Mouse (Mus musculus): ENCODE data around the gene Rnf8. TPM values are rescaled to one million over a fixed set of nuclear protein-coding genes. Genes with fewer than 3 reads are reported as not detected.

Rnf8 gene
- polyA plus RNA-seq, 1 experiment from 2014 or later, result 66.0 TPM

GRCm38 (mm10) chr17:29660762-29661391 lies 46.3 kb downstream of the Rnf8 start:
- ATAC-seq (ENCODE audit: low read depth) (peak; percentile 66), DNase-seq (ENCODE audit: low spot score) (no peak)
- peak overlapping the region; percentile 96 for H3K9ac ChIP-seq (ENCODE audit: low read depth, low read length)
- H3K27ac ChIP-seq (replicated peaks; ENCODE audit: low read depth, low read length), result peak overlapping the region; percentile 88
- H3K9me3 ChIP-seq (ENCODE audit: control insufficient read depth, low read length), result no peaks in the 10 kb centered on the region
- H3K36me3 ChIP-seq (ENCODE audit: control insufficient read depth, insufficient read depth, low read length), result peaks cover 20% of the 10 kb centered on the region
- peak overlapping the region; percentile 93 for H3K4me3 ChIP-seq (ENCODE audit: low read depth, low read length)
- H3K27me3 ChIP-seq (replicated peaks; ENCODE audit: control insufficient read depth, insufficient read depth, low read length), result no peaks in the 10 kb centered on the region
- WGBS, result under 1% methylated on average over 26 of the region's 41 CpGs
- H3K4me2 ChIP-seq (ENCODE audit: low read depth, low read length), result peak overlapping the region; percentile 89
- peaks cover 5% of the 10 kb centered on the region; the same call in 1 of the 2 replicates for H3K4me1 ChIP-seq (ENCODE audit: control insufficient read depth, insufficient read depth, low read length)

- H3K36me3 ChIP-seq (ENCODE audit: control insufficient read depth, insufficient read depth, low read length), result peaks cover 31% of the 10 kb centered on the region
- H3K4me1 ChIP-seq (ENCODE audit: control insufficient read depth, insufficient read depth, low read length), result peaks cover 5% of the 10 kb centered on the region; the same call in 1 of the 2 replicates
- no peaks in the 10 kb centered on the region for H3K27me3 ChIP-seq (replicated peaks; ENCODE audit: control insufficient read depth, insufficient read depth, low read length)
- no peak overlapping the region for H3K4me3 ChIP-seq (ENCODE audit: low read depth, low read length)
- DNase-seq (ENCODE audit: low spot score), result no peak
- no peak for ATAC-seq (ENCODE audit: low read depth)
- WGBS, result 91% methylated on average over 6 of the region's 6 CpGs
- no peaks in the 10 kb centered on the region for H3K9me3 ChIP-seq (ENCODE audit: control insufficient read depth, low read length)
- H3K9ac ChIP-seq (ENCODE audit: low read depth, low read length), result no peak overlapping the region
- H3K4me2 ChIP-seq (ENCODE audit: low read depth, low read length), result no peak overlapping the region
- H3K27ac ChIP-seq (replicated peaks; ENCODE audit: low read depth, low read length), result no peak overlapping the region
These were observed 47.6 kb downstream of the Rnf8 start for GRCm38 (mm10) chr17:29662145-29662544.

GRCm38 (mm10) chr17:29668051-29668986 lies 53.7 kb downstream of the Rnf8 start:
- WGBS, result 79% methylated on average over 10 of the region's 10 CpGs
- H3K9me3 ChIP-seq (ENCODE audit: control insufficient read depth, low read length), result no peaks in the 10 kb centered on the region
- no peak overlapping the region for H3K4me2 ChIP-seq (ENCODE audit: low read depth, low read length)
- no peak overlapping the region for H3K9ac ChIP-seq (ENCODE audit: low read depth, low read length)
- H3K27ac ChIP-seq (replicated peaks; ENCODE audit: low read depth, low read length), result no peak overlapping the region
- DNase-seq (ENCODE audit: low spot score) (no peak), ATAC-seq (ENCODE audit: low read depth) (no peak)
- H3K4me1 ChIP-seq (ENCODE audit: control insufficient read depth, insufficient read depth, low read length), result no peaks in the 10 kb centered on the region
- H3K27me3 ChIP-seq (replicated peaks; ENCODE audit: control insufficient read depth, insufficient read depth, low read length), result no peaks in the 10 kb centered on the region
- peaks cover 52% of the 10 kb centered on the region for H3K36me3 ChIP-seq (ENCODE audit: control insufficient read depth, insufficient read depth, low read length)
- H3K4me3 ChIP-seq (ENCODE audit: low read depth, low read length), result no peak overlapping the region

GRCm38 (mm10) chr17:29669030-29669429 lies 54.4 kb downstream of the Rnf8 start:
- Histone ChIP-seq H3K27me3 (replicated peaks; ENCODE audit: control insufficient read depth, insufficient read depth, low read length) (no peaks in the 10 kb centered on the region), H3K4me3 (ENCODE audit: low read depth, low read length) (no peak overlapping the region), H3K4me1 (ENCODE audit: control insufficient read depth, insufficient read depth, low read length) (no peaks in the 10 kb centered on the region), H3K9me3 (ENCODE audit: control insufficient read depth, low read length) (no peaks in the 10 kb centered on the region), H3K4me2 (ENCODE audit: low read depth, low read length) (no peak overlapping the region), H3K9ac (ENCODE audit: low read depth, low read length) (no peak overlapping the region), H3K27ac (replicated peaks; ENCODE audit: low read depth, low read length) (no peak overlapping the region), H3K36me3 (ENCODE audit: control insufficient read depth, insufficient read depth, low read length) (peaks cover 55% of the 10 kb centered on the region)
- WGBS, result 91% methylated on average over 4 of the region's 4 CpGs
- DNase-seq (ENCODE audit: low spot score) (no peak), ATAC-seq (ENCODE audit: low read depth) (no peak)

- Histone ChIP-seq H3K9me3 (ENCODE audit: control insufficient read depth, low read length) (no peaks in the 10 kb centered on the region), H3K4me3 (ENCODE audit: low read depth, low read length) (no peak overlapping the region), H3K36me3 (ENCODE audit: control insufficient read depth, insufficient read depth, low read length) (peaks cover 54% of the 10 kb centered on the region), H3K27ac (replicated peaks; ENCODE audit: low read depth, low read length) (no peak overlapping the region), H3K27me3 (replicated peaks; ENCODE audit: control insufficient read depth, insufficient read depth, low read length) (no peaks in the 10 kb centered on the region), H3K9ac (ENCODE audit: low read depth, low read length) (no peak overlapping the region), H3K4me2 (ENCODE audit: low read depth, low read length) (no peak overlapping the region), H3K4me1 (ENCODE audit: control insufficient read depth, insufficient read depth, low read length) (no peaks in the 10 kb centered on the region)
- DNase-seq (ENCODE audit: low spot score) (no peak), ATAC-seq (ENCODE audit: low read depth) (no peak)
These were observed 55.3 kb downstream of the Rnf8 start for GRCm38 (mm10) chr17:29669936-29670335.

- H3K36me3 ChIP-seq (ENCODE audit: control insufficient read depth, insufficient read depth, low read length), result peaks cover 57% of the 10 kb centered on the region
- H3K9me3 ChIP-seq (ENCODE audit: control insufficient read depth, low read length), result no peaks in the 10 kb centered on the region
- ATAC-seq (ENCODE audit: low read depth) (no peak), DNase-seq (ENCODE audit: low spot score) (no peak)
- no peaks in the 10 kb centered on the region for H3K4me1 ChIP-seq (ENCODE audit: control insufficient read depth, insufficient read depth, low read length)
- H3K4me2 ChIP-seq (ENCODE audit: low read depth, low read length), result no peak overlapping the region
- no peak overlapping the region for H3K9ac ChIP-seq (ENCODE audit: low read depth, low read length)
- no peak overlapping the region for H3K4me3 ChIP-seq (ENCODE audit: low read depth, low read length)
- 81% methylated on average over 2 of the region's 2 CpGs for WGBS
- no peak overlapping the region for H3K27ac ChIP-seq (replicated peaks; ENCODE audit: low read depth, low read length)
- H3K27me3 ChIP-seq (replicated peaks; ENCODE audit: control insufficient read depth, insufficient read depth, low read length), result no peaks in the 10 kb centered on the region
These were observed 56.4 kb downstream of the Rnf8 start for GRCm38 (mm10) chr17:29671021-29671420.

DNA sequence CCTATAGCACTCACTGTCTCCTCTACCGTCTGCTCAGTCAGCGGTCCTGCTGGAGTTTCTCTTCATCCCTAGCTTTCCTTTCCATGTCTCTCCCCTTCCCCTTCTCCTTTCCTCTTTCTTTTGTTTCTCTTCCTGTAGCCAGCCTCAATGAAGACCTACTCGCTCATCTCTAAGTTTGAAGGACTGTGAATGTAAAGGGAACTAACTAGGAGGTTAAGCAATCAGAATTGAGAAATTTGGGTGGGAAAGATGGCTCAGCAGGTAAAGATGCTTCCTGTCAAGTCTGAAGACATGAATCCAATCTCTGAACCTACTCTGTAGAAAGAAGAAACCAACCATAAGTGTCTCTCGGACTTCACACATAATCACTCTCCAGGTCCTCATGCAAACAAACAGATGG lies 58.7 kb downstream of the Rnf8 start:
- Histone ChIP-seq H3K9ac (ENCODE audit: low read depth, low read length) (no peak overlapping the region), H3K27ac (replicated peaks; ENCODE audit: low read depth, low read length) (no peak overlapping the region), H3K4me2 (ENCODE audit: low read depth, low read length) (no peak overlapping the region), H3K9me3 (ENCODE audit: control insufficient read depth, low read length) (no peaks in the 10 kb centered on the region), H3K4me1 (ENCODE audit: control insufficient read depth, insufficient read depth, low read length) (no peaks in the 10 kb centered on the region), H3K4me3 (ENCODE audit: low read depth, low read length) (no peak overlapping the region), H3K27me3 (replicated peaks; ENCODE audit: control insufficient read depth, insufficient read depth, low read length) (no peaks in the 10 kb centered on the region), H3K36me3 (ENCODE audit: control insufficient read depth, insufficient read depth, low read length) (peaks cover 69% of the 10 kb centered on the region)
- 96% methylated on average over 4 of the region's 4 CpGs for WGBS
- ATAC-seq (ENCODE audit: low read depth) (no peak), DNase-seq (ENCODE audit: low spot score) (no peak)

DNA sequence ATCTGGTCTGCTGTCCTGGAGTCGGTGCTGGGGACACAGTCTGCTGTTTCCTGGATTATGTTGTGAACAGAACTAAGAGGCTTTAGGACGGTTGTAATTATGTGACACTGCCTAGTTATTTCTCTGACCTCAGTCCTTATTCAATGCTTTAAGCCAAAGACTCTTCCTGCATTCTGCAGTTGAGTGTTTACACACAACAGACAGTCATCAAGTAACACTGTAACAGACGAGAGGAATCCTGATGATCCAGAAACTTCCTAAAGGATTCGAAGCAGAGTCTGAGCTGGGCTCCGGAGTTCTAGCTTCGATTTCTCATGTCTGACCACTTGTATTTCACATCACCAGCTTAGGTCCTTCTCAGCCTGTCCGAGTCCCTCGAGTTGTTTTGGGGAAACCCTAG lies 63.9 kb downstream of the Rnf8 start:
- 84% methylated on average over 8 of the region's 8 CpGs for WGBS
- H3K4me3 ChIP-seq (ENCODE audit: low read depth, low read length), result no peak overlapping the region
- no peaks in the 10 kb centered on the region for H3K9me3 ChIP-seq (ENCODE audit: control insufficient read depth, low read length)
- no peaks in the 10 kb centered on the region for H3K4me1 ChIP-seq (ENCODE audit: control insufficient read depth, insufficient read depth, low read length)
- no peaks in the 10 kb centered on the region for H3K27me3 ChIP-seq (replicated peaks; ENCODE audit: control insufficient read depth, insufficient read depth, low read length)
- no peak overlapping the region for H3K27ac ChIP-seq (replicated peaks; ENCODE audit: low read depth, low read length)
- ATAC-seq (ENCODE audit: low read depth) (no peak), DNase-seq (ENCODE audit: low spot score) (no peak)
- H3K9ac ChIP-seq (ENCODE audit: low read depth, low read length), result no peak overlapping the region
- no peak overlapping the region for H3K4me2 ChIP-seq (ENCODE audit: low read depth, low read length)
- H3K36me3 ChIP-seq (ENCODE audit: control insufficient read depth, insufficient read depth, low read length), result peaks cover 96% of the 10 kb centered on the region

Data from embryonic facial prominence, embryonic 14.5 days (tissue).